Mouse (Mus musculus) thymus, adult 2 months (tissue): ENCODE data around the gene Ccdc8. TPM values are rescaled to one million over a fixed set of nuclear protein-coding genes. Genes with fewer than 3 reads are reported as not detected.

Experiments used
- DNase-seq: peaks from one replicate; pipeline ENCODE4 v3.0.0; 2021
- H3K27ac ChIP-seq: fragments of 200-500 bp; 2 replicates; pipeline ENCODE4 v1.5.1; 2012; ENCODE audit warnings: low read length, control low read depth; ENCODE audit not compliant: control insufficient read depth, insufficient read depth
- H3K27me3 ChIP-seq: fragments of 200-500 bp; 2 replicates; pipeline ENCODE4 v1.6.1; 2012; ENCODE audit warnings: mild to moderate bottlenecking, low read length, moderate library complexity, mixed read lengths; ENCODE audit not compliant: control insufficient read depth, insufficient read depth
- H3K36me3 ChIP-seq: fragments of 200-500 bp; 2 replicates; pipeline ENCODE4 v1.6.1; 2012; ENCODE audit warnings: mild to moderate bottlenecking, low read length, moderate library complexity; ENCODE audit not compliant: control insufficient read depth, insufficient read depth
- H3K4me1 ChIP-seq: fragments of 200-500 bp; replicated peaks from 2 replicates; pipeline ENCODE4 v1.6.1; 2012; ENCODE audit warnings: low read length; ENCODE audit not compliant: control insufficient read depth, insufficient read depth
- H3K4me3 ChIP-seq: fragments of 200-500 bp; 2 replicates; pipeline ENCODE4 v1.5.1; 2012; ENCODE audit warnings: mild to moderate bottlenecking, low read length, control low read depth, moderate library complexity; ENCODE audit not compliant: control insufficient read depth, insufficient read depth
- CTCF ChIP-seq: fragments of 200-500 bp; IDR thresholded peaks from 2 replicates; pipeline ENCODE4 v1.5.1; 2012; ENCODE audit warnings: mild to moderate bottlenecking, control low read depth, low read length, moderate library complexity, borderline replicate concordance; ENCODE audit not compliant: control insufficient read depth, poor library complexity, insufficient read depth; ENCODE audit errors: extremely low read depth
- POLR2A ChIP-seq: fragments of 200-500 bp; IDR thresholded peaks from 2 replicates; pipeline ENCODE4 v1.6.1; 2012; ENCODE audit warnings: mild to moderate bottlenecking, low read length, control low read depth, moderate library complexity; ENCODE audit not compliant: control insufficient read depth, poor library complexity, insufficient read depth; ENCODE audit errors: extremely low read depth
- WGBS: fragments of 180-500 bp; shearing (Covaris S2); methylation state at CpG from one replicate; pipeline ENCODE4 v1.1.7; 2018; 5-methylcytosine and 5-hydroxymethylcytosine counted together
- polyA plus RNA-seq: library from polyadenylated mRNA; depleted of rRNA; stranded (reverse); fragments of >200 nt; gene quantifications from 2 replicates; pipeline ENCODE4 v1.2.3, GENCODE M21; 2012

Gene Ccdc8
- polyA plus RNA-seq, 1 experiment: 2.0 TPM

DNA sequence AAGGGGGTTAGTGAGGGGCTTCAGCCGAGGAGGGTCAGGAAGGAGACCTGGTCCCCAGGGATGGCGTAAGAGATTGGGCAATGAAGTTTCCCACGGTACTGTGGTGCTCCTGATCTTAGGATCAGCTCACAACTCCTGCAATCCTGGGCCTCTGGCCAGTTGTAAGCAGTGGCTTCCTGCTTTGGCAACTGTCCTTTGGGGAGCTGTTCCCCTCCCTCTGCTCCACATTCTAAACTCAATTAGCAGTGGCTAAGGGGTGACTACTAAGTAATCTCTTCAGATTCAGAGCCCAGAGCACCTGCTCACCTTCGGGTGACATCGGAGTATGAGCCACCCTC lies 17.5 kb downstream of the Ccdc8 start:
- H3K27ac ChIP-seq: peak overlapping the region; percentile 9; the same call in 1 of the 2 replicates
- H3K36me3 ChIP-seq: peaks cover 54% of the 10 kb centered on the region
- H3K27me3 ChIP-seq: no peaks in the 10 kb centered on the region
- WGBS: 82% methylated on average over 5 of the region's 5 CpGs
- no peak for TF ChIP-seq CTCF
- no peak for TF ChIP-seq POLR2A
- H3K4me1 ChIP-seq: peaks cover 15% of the 10 kb centered on the region
- no peak overlapping the region for H3K4me3 ChIP-seq
- DNase-seq: no peak

DNA sequence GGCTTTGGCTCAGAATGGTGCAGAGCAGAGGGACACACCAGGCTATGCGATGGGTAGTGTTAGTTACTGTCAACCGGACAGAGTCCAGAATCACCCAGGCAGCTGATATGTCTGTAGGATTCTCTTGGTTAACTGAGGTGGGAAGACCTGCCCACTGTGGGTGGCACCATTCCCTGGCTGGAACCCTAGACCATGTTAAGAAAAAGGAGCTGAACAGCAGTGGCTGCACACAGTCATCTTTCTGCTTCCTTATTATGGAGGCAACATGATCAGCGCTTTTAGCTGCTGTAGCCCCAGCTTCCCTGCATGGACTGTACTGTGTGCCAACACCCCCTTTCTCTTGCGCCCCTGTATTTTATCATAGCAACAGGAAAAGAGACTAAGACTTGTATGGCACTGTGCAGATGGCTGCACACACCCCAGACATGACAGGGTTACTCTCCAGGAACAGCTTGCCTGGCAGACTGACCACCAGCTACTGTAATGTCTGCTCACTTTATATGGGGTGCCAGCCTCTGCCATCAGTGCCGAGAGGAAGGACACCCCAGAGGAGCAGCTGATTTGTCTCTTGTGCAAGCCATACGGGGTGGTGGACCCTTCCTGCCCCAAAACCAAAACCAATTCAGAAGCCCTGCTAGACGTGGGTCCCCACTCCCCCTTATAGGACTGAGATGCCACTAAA lies 19.5 kb downstream of the Ccdc8 start:
- Histone ChIP-seq H3K27me3 (no peaks in the 10 kb centered on the region), H3K4me1 (peaks cover 18% of the 10 kb centered on the region), H3K36me3 (peaks cover 54% of the 10 kb centered on the region), H3K27ac (no peak overlapping the region), H3K4me3 (no peak overlapping the region)
- DNase-seq: no peak
- TF ChIP-seq POLR2A: no peak
- TF ChIP-seq CTCF: no peak
- WGBS: 97% methylated on average over 7 of the region's 7 CpGs

DNA sequence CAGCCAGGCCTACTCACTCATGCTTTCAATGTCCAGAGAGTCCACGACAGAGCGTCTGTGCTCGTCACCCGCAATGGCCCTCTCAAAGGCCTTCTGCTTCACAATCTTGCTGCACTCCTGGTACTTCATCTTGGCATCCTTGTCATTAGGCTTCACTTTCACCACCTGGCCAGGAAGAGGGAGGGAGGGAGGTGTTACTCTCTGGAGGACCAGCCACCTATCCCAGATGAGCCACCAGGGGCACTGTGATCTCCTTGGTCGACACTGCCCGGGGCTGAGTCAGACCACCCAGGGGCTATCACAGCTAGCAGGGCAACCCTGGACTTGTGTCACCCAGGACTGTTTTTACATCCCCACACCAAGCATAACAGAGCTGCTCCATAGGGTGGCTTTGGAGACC lies 22.9 kb downstream of the Ccdc8 start:
- Histone ChIP-seq H3K36me3 (peaks cover 50% of the 10 kb centered on the region), H3K27me3 (no peaks in the 10 kb centered on the region)
- WGBS: 94% methylated on average over 6 of the region's 6 CpGs

DNA sequence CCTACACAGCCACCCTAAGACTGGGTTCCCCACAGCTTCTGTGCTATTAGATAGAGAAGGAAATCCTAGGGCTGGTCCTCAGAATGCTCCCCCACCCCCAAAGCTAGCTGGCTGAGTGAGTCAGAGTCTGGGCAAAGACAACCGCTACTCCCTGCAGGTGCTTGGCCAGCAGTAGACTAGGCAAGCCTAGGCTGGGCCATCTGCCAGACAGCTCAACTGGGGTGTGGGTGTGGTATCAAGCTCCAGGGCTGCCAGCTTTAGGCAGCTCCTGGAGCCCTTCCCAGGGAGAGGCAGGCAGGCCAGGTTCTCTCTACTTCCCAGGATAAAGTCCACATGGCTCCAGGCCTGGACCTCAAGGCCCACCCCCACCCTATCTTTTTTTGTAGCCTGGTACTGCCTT lies 24.5 kb downstream of the Ccdc8 start:
- Histone ChIP-seq H3K4me1 (peaks cover 10% of the 10 kb centered on the region), H3K27me3 (no peaks in the 10 kb centered on the region), H3K4me3 (no peak overlapping the region), H3K27ac (peak overlapping the region; percentile 10; the same call in 1 of the 2 replicates), H3K36me3 (peaks cover 56% of the 10 kb centered on the region)
- WGBS: 25% methylated on average over 1 of the region's 1 CpGs
- DNase-seq: no peak
- no peak for TF ChIP-seq CTCF

More for the DNA sequence above, 22.9 kb downstream of the Ccdc8 start:
- TF ChIP-seq POLR2A (no peak), CTCF (no peak)
- Histone ChIP-seq H3K4me1 (peaks cover 10% of the 10 kb centered on the region), H3K27ac (no peak overlapping the region), H3K4me3 (no peak overlapping the region)
- DNase-seq: no peak

DNA sequence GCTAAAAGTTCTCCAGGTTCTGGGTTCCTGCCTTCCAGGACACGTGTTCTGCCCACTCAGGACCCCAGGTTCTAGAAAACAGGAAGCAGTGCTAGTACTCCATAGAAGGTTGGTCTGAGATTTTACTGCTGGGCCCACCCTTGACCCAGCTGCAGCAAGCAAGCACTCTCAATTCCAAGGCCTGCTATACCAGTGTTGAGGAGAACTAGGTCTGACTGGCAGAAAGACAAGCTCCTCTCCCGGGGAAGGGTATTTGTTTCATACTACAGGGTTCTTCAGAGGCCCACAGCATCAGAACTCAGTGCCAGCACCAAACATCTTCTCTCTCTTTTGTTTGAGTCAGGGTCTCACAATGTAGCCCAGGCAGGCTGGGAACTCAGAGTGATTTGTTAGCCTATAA lies 25.4 kb downstream of the Ccdc8 start:
- Histone ChIP-seq H3K4me3 (no peak overlapping the region), H3K36me3 (peaks cover 53% of the 10 kb centered on the region), H3K27ac (no peak overlapping the region), H3K4me1 (peaks cover 10% of the 10 kb centered on the region), H3K27me3 (no peaks in the 10 kb centered on the region)
- WGBS: 79% methylated on average over 2 of the region's 2 CpGs
- no peak for DNase-seq
- TF ChIP-seq CTCF: no peak
- TF ChIP-seq POLR2A: no peak

DNA sequence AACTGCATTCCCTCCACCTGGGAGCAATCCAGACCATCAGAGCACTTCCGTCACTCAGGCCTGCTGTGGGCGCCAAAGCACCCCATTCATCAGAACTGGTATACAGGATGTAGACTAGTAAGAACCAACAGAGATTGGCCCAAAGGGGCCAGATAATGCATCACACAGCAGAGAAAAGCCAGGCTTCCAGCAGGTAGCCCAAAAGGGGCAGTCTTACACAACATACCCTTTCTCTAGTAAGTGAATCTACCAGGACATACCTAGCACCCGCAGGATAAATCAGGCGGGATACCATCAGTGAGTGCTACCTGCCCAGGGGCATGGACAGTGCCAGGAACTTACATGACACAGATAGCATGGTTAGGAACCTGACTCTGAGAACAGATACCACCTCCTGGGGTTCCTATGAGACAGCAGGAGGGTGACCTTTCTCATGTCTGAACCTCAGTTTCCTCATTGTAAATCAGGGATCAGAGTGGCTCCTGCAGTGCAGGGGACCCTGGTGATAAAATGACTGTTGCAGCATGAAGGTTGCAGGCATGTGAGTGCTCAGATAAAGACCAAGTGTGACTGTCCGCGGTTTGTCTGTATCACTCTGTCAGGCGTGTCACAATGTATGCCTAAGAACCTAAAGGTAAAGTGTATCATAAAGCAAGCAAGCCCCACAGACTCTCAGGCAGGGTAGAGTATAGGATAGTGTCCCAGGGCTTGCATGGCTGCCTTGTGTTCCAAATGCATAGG lies 27.1 kb downstream of the Ccdc8 start:
- Histone ChIP-seq H3K27ac (no peak overlapping the region), H3K4me3 (no peak overlapping the region), H3K4me1 (peaks cover 24% of the 10 kb centered on the region), H3K27me3 (no peaks in the 10 kb centered on the region), H3K36me3 (peaks cover 44% of the 10 kb centered on the region)
- no peak for DNase-seq
- TF ChIP-seq CTCF (no peak), POLR2A (no peak)
- whole genome bisulfite sequencing: 91% methylated on average over 7 of the region's 7 CpGs
